Mouse (Mus musculus) CD4-positive helper T cell, adult 2 months (primary cell): ENCODE measurements around the gene Tmem9b.

ENCODE experiments used
- DNase-seq: peaks from one replicate; pipeline ENCODE4 v3.0.0-alpha.2; 2012; ENCODE audit warnings: low read depth, missing footprints, low spot score

Gene Tmem9b

GRCm38 (mm10) chr7:109686585-109687128 is 66.0 kb downstream of the Tmem9b start:
- DNase-seq = no peak
